Mouse (Mus musculus) cerebellum, adult 11-12 months (tissue): Measurements from ENCODE around the gene Ddx3x.
"Not testable (repeated sequence)": the region's sequence is repeated elsewhere in the genome, so short reads cannot be mapped to it uniquely, and the experiment has no call there.

Experiments
- DNase-seq: peaks from one replicate; pipeline ENCODE4 v3.0.0; 2022

Gene Ddx3x

DNA sequence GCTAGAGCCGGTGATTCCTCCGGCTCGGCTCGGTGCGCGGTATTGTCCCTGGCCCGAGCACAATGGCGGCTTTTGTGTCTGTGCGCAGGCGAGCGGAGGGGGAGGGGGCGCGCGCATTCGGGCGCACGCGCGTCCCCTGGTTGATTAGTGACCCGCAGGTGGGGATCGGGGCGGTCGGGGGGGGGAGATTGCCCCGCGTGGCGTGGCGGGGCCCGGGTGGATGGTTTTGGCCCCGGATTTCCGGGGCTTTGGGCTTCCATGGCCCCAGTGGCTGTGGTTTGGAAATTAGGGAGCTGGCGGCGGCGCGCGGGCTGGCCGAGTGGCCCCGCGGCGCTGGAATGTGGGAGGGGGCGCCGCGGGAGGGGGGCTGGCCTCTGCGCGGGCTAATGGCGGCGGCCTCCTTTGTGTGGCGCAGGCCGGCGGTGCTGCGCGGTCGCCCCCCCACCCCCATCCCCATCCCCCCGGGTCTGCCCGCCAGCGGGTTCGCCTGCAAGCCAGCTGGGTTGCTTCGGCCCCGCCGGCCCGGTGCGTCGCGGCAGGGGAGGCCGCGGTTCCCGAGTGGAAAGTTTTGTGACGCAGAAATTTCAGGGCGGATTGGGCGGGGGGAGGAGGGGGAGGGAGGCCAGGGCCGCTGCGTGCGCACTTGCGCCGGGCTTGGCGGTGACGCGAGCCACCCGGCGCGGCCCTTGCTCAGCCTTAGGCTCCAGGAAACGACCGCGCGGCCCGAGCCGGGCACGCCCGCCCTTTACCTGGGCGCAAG, 739 bp downstream of the Ddx3x start:
- DNase-seq, result peak; percentile 76

DNA sequence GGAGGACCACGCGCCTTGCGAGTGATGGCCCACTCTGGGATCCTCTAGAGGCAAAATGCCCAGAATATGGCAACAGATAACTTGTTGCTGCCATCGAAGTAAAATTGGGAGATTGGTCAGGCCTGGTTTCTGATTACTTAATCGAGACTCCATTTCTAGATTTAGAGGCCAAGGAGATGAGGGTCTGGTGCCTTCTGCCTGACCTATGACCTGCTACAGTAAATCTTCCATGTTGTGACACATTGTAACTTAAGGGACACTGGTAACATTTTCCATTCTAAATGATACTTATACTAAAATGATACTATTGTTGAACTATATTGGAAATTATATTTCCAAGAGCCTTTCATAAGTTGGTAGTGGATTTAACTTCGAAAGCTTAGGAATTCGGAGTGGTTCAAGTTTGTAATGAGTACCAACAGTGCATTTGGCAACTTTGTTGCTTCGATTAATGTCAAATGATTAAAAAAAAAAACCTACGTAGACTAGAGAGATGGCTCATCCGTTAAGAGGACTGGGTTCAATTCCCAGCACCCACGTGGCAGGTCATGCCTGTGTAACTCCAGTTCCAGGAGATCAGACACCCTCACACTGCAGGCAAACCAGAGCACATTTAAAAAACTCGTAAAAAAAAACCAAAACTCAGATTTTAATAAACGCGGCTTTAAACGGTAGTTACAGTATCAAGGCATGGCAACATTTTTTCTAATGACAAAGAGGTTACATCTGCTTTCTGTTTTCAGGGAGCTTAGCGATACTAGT, 1.5 kb downstream of the Ddx3x start:
- DNase-seq, result peak; percentile 12

DNA sequence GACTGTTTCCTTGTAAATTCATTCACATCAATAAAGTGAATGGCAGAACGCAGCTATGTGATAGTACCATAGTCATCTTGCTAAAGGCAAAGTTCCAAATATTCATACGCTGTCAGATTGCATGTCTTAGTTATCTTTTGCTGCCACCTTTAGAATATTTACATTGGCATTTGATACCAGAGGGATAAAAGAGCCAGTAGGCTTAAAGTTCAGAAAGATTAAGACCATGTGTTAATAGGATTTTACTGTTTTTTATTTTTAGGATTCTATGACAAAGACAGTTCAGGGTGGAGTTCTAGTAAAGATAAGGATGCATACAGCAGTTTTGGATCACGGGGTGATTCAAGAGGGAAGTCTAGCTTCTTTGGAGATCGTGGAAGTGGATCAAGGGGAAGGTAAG, 5.0 kb downstream of the Ddx3x start:
- no peak for DNase-seq

DNA sequence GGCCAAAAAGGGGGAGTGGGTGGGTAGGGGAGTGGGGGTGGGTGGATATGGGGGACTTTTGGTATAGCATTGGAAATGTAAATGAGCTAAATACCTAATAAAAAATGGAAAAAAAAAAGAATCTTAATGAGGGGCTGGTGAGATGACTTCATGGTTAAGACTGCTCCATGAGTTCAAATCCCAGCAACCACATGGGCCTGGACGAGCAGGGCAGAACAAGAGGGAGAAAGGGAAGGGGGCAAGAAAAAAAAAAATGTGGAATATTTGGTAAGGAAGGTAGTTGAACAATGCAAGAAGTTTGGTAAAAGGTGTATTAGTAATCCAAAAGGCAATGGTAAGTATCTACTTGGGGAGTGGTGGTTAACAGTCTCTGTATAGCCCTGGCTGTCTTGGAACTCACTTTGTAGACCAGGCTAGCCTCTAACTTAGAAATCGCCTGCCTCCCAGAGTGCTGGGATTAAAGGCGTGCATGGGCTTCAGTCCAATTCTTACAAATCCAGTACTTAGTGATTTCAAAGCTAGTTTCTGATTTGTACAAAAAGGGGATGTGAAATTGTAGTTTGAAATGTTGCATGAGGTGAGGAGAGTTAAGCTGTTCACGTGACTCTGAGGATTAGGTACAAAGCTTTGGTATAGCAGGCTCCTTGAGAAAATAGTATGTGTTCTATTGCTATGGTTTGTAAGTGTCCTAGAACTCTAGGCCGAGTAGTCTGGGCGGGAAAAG, 13.9 kb downstream of the Ddx3x start:
- no peak for DNase-seq

DNA sequence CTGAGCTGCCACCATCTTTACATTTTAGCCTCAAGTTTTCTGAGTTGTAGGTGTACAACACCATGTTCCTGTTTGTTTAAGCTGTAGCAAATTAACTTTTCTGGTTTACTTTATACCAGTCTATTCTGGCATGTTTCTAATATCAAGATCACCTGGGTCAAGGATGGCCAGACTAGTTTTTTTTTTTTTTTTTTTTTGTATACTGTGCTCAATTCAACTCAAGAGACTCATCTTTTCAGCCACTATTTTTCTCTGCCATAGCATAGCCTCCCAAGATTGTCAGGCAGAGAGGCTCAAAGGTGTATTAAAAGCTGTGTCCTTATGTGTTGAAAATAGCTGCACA, 14.4 kb downstream of the Ddx3x start:
- no peak for DNase-seq

DNA sequence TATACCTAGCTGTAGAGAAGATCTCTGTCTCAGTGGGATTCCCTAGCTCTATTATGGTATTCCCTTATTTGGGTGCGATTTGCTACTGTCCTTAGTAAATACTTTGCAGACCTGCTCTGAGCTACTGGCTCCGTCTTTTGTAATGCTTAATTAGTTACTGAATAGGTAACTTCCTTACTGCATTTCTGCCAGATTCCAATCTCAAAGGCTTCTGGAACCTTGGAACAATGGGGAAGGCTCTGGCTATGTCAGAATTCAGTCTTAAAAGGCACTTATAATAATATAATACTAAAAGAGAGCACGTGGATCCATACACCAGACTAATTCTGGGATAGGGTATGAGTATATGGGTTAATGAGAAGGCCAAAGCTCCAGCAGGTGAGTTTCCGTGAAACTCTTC, 15.5 kb downstream of the Ddx3x start:
- not testable (repeated sequence) for DNase-seq

DNA sequence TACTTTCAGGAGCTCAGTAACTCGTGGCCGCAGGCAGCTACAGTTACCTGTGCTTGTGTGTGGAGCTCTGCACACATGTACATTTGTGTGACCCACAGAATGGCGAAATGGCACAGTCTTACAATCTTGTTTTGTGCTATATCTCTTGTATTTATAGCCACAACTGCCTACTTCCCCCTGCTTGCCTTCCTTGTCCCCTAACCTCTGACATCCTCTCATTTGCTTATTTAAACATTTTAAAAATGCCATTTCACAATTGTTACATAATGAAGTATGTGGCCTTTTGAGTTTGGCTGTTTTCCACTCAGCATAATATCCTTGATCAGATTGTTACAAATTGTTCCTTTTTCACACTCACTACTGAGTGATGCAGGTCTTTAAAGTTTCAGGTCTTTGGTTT, 25.4 kb downstream of the Ddx3x start:
- no peak for DNase-seq

DNA sequence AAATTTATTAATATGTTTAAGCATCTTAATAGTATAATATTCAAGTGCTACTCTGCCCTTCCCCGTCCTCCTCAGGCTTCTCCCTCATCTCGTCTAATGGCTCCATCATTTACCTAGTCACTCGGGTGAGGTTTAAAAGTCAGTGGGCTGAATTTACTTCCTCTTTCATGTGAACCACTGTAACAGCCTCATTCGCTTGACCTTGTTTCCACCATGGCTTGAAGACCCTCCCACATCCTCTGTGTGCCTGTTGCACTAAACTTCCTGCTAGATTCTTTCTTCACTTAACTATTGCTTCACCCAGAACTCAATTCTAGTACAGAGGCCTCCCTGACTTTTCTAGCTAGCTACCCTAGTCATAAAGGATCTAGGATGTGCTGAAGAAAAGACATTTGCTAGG, 30.6 kb downstream of the Ddx3x start:
- no peak for DNase-seq

DNA sequence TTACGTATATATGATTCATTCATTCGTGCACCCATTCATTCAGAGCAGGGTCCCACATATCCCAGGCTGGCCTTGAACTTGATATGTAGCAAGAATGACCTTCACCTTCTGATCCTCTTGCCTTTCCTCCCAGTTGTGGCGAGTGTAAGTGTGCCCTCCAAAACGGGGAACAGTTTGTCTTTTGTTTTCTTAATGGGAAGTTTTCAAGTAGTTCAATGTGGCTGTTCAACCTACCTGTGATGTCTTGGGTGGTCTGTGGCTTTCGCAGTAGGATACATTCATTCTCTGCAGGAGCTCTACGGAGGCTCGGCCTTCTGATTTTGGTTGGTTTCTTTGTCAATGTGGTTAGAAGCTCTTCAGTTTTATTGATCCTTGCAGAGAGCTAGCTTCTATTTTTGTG, 48.8 kb downstream of the Ddx3x start:
- no peak for DNase-seq
